Mouse (Mus musculus) adrenal gland, adult 18-20 months (tissue): Measurements from ENCODE around the gene Igflr1. TPM values are rescaled to one million over a fixed set of nuclear protein-coding genes. Genes with fewer than 3 reads are reported as not detected.
A peak's percentile ranks its signal among the peaks of the same experiment; 100 is the strongest.

Source experiments
- DNase-seq, 2 experiments: peaks; one replicate each; pipeline ENCODE4 v3.0.0; 2021 to 2022; ENCODE audit warnings: low spot score in 2 of 2
- total RNA-seq, 2 experiments: library from RNA; stranded (reverse); gene quantifications; 1 replicate in 1 of 2; 2 replicates in 1 of 2; pipeline ENCODE4 v1.2.3; 2021

The Igflr1 gene
- total RNA-seq, 2 experiments from 2014 or later = 3.6 to 4.3 TPM

DNA sequence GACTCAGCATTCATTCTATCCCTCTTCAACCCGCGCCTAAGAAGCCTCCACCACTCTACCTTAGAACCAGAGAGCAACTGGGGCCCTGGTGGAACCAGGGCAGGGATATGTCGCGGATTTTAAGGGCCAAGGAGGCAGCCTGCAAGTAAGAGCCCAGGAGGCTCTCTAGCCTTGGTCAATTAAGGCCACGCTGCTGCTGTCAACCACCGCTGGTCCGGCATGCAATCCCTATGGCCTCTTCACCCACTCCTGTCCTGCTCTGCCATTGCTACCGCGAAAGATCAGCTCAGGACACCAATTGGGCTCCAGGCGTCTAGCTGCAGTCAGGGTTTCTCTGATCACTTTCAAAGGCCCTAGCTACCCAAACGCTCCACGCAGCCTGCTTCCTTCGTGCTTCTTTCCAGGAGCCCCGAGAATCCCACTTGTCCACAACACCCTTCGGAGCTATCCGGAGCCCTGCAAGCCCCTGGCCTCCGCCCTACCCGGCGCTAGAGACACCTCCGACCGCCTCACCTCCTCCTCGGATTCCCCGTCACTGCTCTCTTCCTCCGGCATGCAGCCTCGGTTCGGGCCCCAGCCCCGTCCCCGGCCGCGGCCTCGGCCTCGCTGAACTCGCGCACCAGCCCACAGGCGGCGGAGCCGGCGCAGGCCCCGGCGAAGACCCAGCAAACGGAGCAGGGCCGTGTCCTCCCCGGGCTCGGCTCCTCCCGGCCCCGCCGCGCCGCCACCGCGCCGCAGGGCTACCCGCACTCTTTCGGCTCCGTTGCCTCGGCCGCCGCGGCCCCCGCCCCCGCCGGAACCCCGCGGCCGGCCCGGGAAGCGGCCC is 22.8 kb downstream of the Igflr1 start:
- DNase-seq = peak; percentile 55 to 62

GRCm38 (mm10) chr7:30588676-30589434 is 23.6 kb downstream of the Igflr1 start, which contains the start of gene Kmt2b:
Kmt2b (minus strand) TSS chr7:30588726.
- DNase-seq = peak; percentile 86 to 90

- peak; percentile 78 to 86 for DNase-seq
Measured at GRCm38 (mm10) chr7:30589435-30590301, 24.4 kb downstream of the Igflr1 start.

GRCm38 (mm10) chr7:30590927-30591604 is 25.8 kb downstream of the Igflr1 start:
- DNase-seq = peak in 1 of 2 experiments; percentile 2

- no peak for DNase-seq
Measured at GRCm38 (mm10) chr7:30591605-30591951, 26.4 kb downstream of the Igflr1 start.

DNA sequence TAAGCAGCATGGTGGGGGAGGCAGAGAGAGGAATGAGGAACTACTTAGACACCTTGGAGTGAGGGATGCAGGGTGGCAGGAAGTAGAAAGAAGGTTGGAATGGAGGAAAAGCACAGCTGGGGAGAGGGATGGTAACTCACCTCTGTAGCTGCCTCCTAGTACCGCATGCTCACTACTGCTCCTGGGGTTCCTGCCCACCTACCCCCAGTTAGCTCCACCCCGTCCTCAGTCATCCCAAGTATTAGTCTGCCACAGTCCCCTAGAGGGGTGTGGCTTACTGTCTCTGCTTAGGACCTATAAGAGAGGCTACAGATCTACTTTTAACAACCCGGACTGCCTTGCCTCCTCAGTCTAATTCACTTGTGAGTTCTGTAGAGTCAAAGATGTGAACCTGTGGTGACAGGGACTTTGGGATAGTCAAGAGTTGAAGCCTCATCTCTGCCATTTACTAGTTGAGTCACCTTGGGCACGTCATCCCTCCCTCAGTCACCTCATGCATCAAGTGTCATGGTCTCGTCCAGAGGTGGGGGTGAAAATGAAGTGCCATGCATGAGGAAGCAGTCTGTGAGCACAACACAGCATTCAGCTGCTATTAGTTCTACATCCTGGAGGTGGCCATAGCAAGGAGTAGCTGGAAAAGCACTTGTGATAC is 27.7 kb downstream of the Igflr1 start:
- DNase-seq = no peak

GRCm38 (mm10) chr7:30593579-30594509 is 28.6 kb downstream of the Igflr1 start:
- DNase-seq = no peak

DNA sequence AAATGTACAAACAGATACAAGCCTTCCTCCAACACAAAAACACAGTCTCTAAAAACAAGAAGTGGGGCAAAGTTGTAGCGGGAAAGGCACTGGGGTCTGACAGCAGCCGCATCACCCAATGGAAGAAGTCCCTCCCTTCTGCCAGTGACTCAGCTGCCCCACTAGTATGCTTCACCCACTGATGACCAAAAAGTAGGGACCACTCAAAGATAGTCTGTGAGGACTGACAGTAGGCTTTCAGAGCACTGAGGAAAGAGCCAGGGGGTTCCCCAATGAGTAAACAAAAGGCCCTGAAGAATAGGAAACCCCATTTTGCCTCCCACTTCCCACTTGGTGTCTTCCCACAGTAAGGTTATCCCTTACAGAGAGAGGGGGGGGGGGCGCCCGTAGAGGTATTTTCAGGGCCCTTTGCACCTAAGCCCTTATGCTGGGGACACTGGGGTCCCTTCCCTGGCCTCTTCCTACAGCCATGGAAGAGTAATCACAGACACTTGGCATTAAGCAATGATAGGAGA is 29.3 kb downstream of the Igflr1 start:
- DNase-seq = no peak

DNA sequence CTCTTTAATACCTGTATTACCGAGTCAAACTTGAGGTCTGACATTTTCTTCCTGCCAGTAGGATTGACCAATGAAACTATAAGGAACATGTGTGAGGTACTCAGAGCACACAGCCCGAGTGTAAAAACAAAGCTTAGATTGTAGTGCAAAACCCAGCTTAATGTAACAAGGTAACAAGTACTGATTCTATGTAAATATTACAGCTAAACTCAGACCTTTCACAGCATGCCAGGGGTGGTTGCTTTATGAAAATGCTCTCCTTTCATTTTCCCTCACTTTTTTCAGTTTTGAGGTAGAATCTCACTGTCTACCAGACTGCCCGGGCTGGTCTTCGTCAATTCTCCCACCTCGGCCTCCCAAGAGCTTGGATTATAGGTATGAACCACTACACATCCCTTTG is 30.9 kb downstream of the Igflr1 start:
- no peak for DNase-seq

DNA sequence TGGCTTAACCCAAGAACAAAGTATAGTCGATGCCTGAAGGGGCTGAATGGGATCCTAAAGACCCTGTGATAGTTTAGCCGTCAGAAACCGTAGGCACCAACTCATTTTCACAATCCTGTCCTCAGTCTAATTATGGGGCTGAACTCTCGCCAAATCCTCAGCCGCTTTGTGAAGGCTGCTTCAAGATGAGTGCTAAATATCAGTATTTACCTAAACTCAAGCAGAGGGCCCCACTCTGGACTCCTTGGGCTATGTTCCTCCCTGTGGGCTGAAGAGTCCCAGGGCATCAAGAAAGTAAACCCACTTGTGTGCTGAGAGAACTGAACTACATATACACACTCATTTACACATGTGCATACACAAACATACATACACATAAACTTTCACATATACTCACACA is 31.6 kb downstream of the Igflr1 start:
- DNase-seq = no peak

- no peak for DNase-seq
Measured at GRCm38 (mm10) chr7:30598786-30599185, 33.6 kb downstream of the Igflr1 start, which contains the start of gene Zbtb32. Zbtb32 (minus strand) TSS chr7:30598909.

- peak; percentile 78 to 82 for DNase-seq
Measured at GRCm38 (mm10) chr7:30599933-30600353, 34.7 kb downstream of the Igflr1 start.

DNA sequence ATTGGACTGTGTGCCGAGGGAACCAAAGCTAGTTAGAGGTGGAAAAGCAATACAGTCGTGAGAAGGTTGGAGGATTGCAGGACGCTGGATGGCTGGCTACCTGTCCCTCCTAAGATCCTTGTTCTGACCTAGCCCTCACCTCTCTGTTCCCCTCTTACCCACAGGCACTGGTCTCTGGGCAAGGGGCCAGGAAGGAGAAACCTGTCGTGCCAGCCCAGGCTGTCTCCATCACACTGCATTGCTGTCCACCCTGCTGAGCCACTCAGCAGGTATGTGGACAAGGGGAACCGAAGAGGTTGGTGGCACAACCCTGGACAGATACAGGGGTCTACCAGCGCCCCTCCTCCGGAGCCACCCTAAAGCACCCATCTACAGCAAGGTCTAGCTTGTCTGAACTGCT is 35.4 kb downstream of the Igflr1 start:
- no peak for DNase-seq

- DNase-seq = no peak
Measured at GRCm38 (mm10) chr7:30602583-30602982, 37.4 kb downstream of the Igflr1 start.

DNA sequence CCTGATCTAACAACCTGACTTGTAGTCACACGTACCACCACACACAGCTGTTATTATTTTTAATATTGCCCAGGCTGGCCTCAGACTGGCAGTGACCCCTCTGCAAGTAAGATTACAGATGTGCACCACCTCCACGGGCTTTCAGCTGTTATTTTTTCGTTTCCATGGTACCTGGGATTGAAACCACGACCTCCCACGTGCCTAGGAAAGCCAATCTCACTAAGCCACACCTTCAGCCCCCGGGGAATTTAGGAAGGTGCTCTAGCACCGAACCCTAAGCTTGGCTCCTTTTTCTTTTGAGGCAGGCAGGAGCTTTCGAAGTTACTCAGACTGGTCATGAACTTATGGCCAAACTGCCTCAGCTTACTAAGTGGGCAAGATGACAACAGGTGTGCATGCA is 39.2 kb downstream of the Igflr1 start:
- DNase-seq = no peak

DNA sequence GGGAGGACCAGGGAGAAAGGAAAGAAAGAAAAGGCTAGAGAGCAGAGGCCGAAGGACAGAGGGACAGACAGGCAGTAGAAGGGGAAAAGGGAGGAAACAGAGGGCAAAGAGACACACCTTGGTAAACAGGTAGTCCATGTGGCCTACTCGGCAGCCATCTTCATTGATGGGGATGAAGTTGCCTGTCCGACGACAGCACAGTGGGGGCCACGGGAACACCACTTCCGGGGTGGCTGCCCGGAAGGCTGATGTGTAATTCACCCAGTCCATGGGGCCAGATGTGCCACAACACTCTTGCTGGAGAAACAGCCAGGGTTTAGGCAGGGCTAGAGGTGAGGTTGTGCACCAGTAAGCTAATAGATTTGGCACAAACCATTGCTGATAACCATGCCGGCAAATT is 39.7 kb downstream of the Igflr1 start:
- DNase-seq = no peak

- DNase-seq = peak in 1 of 2 experiments; percentile 56
Measured at GRCm38 (mm10) chr7:30607706-30608309, 42.6 kb downstream of the Igflr1 start.

GRCm38 (mm10) chr7:30608476-30608875 is 43.2 kb downstream of the Igflr1 start:
- DNase-seq = no peak
